Mouse (Mus musculus): ENCODE measurements around the gene Ccdc88b.

Gene Ccdc88b

DNA sequence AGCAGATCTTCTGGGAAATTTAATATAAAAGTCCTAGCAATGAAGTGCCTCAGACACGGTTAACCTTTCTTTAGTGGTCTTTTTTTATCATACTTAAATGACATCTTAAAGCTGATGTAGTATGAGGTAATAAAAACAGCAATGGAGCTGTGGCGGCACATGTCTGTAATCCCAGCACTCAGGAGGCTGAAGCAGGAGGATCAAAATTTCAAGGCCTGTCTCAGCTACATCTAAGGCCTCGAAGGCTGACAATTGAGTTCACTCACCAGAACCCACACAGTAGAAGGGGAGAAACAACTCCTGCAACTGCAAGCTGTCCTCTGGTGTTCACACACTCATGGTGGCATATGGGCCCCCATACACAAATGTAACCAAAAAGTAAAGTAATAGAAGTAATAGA is 2.0 kb upstream of the Ccdc88b start:
- in situ Hi-C loops (cut with MboI; ENCODE audit: low pct_unique_long_range_greater_than_20kb in 1 of 2, low sequenced_read_pairs in 2 of 2, unreplicated experiment in 1 of 2), result no loop called here

DNA sequence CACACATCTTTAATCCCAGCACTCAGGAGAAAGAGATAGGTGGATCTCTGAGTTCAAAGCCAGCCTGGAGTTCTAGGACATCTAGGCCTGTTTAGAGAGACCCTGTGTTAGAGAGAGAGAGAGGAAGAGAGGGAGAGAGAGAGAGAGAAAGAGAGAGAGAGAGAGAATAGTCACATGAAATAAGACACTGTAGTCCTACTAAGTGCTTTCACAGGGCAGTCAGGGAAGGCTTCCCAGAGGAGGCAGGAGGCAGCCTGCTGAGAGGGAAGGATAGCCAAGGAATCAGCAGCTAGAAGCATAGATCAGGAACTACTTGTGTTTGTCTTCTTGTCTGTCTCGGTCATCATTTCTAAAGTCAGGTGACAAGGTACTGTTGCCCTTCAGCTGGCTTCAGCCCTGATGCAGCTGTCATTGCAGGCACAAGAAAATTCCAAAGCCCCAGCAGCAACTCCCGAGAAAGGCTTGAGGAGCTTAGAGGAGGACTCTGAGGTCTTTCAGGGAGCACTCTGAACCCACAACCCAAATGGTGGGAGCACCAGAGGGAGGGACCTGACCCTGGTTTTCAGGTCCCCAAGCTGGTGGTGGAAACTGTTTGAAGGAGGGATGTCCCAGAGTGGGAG is 1.1 kb upstream of the Ccdc88b start:
- in situ Hi-C loops (cut with MboI; ENCODE audit: low pct_unique_long_range_greater_than_20kb in 1 of 2, low sequenced_read_pairs in 2 of 2, unreplicated experiment in 1 of 2), result no loop called here

DNA sequence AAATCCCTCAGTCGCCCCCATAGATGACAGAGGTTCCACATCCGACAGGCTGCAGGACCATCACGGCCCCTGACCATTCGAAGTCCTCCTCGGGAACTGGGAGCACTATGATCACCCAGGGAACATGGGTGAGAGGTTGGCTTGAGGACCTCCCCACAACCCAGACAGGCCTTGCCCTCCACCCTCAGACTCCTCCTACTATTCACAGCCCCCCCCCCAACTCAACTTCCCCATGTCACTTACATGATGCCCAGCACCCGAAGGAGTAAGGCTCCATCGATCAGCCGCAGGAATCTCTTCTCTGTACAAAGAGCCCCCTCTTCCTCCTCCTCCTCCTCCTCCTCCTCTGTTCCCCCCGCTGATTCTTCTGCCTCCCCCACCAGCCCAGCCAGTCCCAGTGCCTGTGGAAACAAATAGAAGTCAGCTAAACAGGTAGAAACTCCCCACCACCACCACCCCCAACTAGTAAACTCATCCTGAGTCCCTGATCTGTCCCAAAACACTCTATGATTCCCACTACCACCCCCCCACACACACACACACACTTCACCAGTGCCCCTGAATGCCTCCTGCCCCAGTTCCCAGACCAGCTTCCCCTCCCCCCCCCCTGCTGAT is 513 bp downstream of the Ccdc88b start:
- in situ Hi-C loops (cut with MboI; ENCODE audit: low pct_unique_long_range_greater_than_20kb in 1 of 2, low sequenced_read_pairs in 2 of 2, unreplicated experiment in 1 of 2), result no loop called here

DNA sequence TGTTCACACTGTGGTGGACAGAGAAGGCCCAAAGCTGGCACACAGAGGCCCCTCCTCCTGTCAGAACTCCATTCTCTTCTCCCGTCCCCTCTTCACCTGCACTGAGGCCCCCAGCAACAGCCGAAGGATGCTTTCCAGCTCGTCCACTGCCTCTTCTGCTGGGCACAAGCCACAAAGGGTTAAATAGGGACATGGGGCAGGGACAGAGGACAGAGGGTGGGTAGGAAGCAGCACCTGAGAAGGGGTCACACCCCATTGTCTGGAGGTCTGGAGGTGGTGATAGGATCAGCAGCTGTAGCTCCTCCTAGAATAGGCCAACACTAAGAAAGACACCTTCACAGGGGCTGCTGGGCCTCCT is 1.0 kb downstream of the Ccdc88b start:
- in situ Hi-C loops (cut with MboI; ENCODE audit: low pct_unique_long_range_greater_than_20kb in 1 of 2, low sequenced_read_pairs in 2 of 2, unreplicated experiment in 1 of 2), result no loop called here

DNA sequence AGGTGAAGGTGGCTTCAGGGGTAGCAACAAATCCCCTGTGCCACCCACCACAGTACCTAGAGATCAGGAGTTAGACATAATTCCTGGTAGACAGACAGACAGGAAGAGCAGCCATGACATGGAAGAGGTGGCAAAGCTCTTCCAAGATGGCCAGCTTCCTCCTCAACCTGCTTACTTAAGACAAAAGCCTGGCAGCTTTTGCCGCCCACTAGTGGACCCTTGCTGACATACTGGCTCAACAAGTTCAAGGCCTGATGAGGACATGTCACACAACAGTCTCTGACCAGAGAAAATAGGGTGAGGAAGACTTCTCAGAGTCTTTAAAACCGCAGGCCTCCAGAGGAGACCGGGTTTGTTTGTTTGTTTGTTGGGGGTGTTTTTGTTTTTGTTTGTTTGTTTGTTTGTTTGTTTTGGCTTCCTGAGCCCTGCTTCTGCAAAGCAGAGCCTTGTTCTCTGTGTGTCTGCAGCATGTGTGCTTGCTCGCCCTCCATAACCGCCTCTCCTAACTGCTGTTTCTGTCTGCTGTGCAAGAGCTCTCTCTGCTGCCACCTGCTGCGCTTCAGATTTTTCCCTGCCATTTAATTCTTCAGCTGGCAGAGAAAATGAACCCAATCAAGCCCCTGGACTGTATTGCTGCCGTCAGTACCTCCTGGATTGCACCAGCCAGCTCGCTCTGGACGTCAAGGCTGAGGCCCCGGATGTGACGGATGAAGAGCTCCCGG is 1.6 kb downstream of the Ccdc88b start:
- in situ Hi-C loops (cut with MboI; ENCODE audit: low pct_unique_long_range_greater_than_20kb in 1 of 2, low sequenced_read_pairs in 2 of 2, unreplicated experiment in 1 of 2), result no loop called here

DNA sequence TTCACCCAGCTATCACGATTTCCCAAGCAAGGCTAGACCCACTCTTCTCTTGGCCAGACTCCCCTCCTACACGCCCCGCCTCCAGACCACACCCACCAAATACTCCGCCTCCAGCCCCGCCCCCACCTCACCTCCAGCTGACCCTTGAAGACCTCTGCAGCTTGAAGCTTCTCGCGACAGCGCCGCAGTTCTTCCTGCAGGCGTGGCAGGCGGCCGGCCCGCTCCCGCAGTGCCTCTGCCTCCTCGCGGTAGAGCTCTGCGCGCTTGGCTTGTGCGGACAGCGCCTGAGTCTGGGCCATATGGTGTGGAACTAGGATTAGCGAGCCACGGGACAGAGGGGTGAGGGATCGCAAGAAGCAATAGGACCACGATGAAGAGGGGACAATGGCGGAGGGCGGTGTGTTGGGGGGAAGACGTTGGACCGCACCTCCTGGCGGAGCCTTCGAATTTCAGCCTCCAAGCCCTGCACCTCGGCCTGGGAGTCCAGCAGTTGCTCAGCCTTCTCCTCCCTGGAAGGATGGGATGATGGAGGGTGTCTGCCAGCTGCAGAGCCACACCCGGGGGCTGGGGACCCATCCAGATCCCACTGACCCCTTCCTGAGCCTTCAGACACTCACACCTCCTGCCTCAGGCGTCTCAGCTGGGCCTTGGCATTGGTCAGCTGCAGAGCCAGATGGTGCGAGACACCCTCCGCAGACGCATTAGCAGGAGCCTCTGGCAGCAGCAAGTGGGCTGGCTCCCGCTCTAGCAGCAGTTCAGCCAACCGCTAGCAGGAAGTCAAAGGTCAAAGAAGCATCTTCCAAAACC is 2.6 kb downstream of the Ccdc88b start:
- in situ Hi-C loops (cut with MboI; ENCODE audit: low pct_unique_long_range_greater_than_20kb in 1 of 2, low sequenced_read_pairs in 2 of 2, unreplicated experiment in 1 of 2), result no loop called here

DNA sequence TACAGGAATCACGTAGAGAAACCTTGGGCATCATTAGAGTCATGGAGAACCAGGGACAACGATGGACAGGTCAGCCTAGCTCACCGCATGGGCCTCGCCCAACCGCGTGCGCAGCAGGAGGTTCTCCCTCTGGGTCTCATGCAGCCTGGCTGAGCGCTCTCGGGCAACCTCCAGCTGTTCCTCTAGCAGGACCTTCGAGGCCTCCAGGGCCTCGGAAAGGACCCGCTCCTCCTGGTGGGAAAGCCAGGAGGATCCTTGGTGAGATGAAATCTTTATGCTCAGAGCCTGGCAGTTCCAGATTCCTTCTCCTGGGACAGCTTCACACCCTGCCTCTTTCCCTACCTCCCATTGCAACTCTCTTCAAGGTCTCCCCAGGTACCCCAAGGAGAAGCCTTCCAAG is 3.4 kb downstream of the Ccdc88b start:
- in situ Hi-C loops (cut with MboI; ENCODE audit: low pct_unique_long_range_greater_than_20kb in 1 of 2, low sequenced_read_pairs in 2 of 2, unreplicated experiment in 1 of 2), result no loop called here

DNA sequence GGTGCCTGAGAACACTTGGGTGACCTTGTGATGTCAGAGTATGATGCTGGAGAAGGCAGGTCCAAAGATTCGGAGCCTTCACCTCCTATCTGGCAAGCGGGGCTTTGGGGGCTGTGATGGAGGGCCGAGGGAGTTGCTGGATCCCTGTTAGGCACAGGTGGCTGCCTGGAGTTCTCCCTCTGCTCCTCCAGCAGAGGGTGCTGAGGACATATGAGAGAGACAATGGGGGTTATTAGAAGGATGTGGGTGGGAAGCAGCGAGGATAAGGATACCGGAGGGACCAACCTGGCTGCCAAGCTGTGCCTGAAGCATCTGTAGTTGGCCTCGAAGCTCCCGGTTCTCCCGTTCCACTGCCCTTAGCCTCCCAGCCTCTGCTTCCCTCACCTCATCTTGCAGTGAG is 4.1 kb downstream of the Ccdc88b start:
- in situ Hi-C loops (cut with MboI; ENCODE audit: low pct_unique_long_range_greater_than_20kb in 1 of 2, low sequenced_read_pairs in 2 of 2, unreplicated experiment in 1 of 2), result no loop called here

DNA sequence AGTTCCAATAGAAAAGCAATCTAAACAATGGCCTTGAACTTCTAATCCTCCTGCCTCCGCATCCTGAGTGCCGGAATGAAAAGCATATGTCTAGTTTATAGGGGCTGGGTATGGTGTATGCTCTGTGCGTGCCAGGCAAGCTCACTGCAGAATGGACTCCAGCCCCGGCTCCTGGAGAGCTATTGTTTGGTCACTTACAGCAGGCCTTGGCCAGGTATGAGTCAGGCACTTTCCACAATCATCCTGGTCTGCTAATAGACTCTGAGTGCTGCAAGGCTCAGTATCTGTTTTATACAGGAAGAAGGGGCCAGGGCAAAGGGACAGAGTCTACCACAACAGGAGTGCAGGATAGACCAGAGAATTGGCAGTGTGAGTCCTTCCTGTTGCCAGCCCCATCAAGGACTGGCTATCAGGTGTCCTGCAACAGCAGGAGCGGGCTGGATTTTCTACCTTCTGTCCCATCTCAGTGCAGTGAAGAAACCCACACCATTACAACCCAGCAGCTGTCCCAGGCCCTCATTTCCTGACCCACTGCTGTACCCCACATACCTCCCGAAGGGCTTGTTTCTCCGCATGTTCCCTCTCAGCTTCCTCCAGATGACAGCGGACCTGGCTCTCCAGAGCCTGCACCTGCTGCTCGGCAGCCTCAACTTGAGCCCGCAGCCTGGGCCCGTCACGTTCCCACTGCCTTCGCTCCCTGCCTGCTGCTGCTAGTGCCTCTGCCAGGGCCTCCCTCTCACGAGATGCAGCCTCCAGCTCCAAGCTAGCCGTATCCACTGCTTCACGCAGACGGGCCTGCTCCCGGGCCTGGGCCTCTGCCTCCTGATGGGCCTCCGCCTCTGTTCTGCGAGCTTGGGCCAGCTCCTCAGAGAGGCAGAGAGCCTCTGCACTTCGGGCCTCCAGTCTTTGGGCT is 5.4 kb downstream of the Ccdc88b start:
- in situ Hi-C loops (cut with MboI; ENCODE audit: low pct_unique_long_range_greater_than_20kb in 1 of 2, low sequenced_read_pairs in 2 of 2, unreplicated experiment in 1 of 2), result no loop called here

DNA sequence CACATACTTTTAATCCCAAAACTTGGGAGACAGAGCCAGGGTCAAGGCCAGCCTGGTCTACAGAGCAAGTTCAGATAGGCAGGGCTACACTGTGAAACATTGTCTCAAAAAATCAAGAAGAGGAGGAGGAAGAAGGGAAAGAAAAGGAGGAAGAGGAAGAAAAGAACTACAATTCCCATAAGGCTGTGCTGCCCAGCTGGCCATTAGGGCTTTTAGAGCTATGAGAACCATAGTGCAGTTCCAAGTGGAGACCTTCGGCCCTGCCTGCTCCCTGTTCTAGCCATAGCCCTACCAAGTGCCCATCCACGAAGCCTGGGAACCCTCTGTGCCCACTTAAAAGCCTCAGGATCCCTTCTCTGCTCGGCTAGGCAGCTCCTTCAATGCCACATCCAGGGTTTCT is 6.5 kb downstream of the Ccdc88b start:
- in situ Hi-C loops (cut with MboI; ENCODE audit: low pct_unique_long_range_greater_than_20kb in 1 of 2, low sequenced_read_pairs in 2 of 2, unreplicated experiment in 1 of 2), result no loop called here

DNA sequence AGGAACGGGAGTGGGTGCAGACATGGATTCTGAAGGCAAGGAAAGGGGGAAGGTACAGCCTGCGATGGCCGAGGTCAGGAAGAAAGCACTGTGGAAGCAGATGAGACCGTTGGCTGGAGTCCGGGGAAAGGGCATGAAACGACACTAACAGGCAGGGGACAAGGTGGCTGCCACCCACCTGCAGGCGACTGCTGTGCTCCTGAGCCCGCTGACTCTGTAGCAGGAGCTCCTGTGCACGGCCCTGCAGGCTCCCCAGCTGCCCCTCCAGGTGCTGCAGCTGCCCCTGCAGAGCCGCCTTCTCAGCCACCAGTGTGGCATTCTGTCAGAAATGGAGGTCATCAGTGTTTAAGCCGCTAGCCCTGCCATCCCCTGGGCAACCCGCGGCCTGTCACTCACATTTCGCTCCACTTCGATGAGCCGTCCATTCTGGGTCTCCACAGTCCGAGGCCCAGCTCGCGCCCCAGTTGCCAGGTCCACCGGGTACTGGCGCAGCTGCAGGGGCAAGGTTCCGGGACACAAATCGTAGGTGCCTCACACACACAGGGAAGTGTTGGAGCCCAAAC is 8.4 kb downstream of the Ccdc88b start:
- in situ Hi-C loops (cut with MboI; ENCODE audit: low pct_unique_long_range_greater_than_20kb in 1 of 2, low sequenced_read_pairs in 2 of 2, unreplicated experiment in 1 of 2), result no loop called here

DNA sequence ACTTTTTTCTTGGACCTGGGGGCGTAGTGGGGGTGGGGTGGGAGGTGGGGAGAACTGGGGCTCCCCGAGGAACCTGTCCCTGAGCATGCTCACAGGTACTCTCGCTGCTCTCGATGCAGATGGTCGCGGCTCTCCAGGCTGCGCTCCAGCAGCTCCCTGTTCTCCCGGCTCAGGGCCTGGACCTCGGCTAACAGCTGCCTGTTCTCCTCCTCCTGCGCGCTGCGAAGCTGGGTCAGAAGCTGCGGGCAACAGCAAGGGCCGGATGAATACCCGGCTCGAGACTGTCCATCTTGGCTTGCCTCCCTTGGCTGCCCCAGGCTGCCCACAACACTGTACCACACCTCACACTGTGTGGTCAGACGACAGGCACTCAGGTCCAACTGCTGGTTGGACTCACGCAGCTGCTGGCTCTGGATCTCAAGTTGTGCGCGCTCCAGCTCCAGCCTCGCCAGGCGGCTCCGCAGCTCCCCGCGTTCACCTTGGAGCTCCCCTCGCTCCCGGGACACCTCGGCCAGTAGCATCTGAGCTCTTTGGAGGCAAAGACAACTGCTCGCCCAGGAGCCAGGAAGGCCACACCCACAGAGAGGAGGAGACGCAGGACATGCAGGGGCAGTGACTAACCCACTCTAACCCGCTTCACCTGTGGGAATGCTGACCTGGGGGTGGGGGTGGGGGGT is 10.0 kb downstream of the Ccdc88b start:
- in situ Hi-C loops (cut with MboI; ENCODE audit: low pct_unique_long_range_greater_than_20kb in 1 of 2, low sequenced_read_pairs in 2 of 2, unreplicated experiment in 1 of 2), result no loop called here

DNA sequence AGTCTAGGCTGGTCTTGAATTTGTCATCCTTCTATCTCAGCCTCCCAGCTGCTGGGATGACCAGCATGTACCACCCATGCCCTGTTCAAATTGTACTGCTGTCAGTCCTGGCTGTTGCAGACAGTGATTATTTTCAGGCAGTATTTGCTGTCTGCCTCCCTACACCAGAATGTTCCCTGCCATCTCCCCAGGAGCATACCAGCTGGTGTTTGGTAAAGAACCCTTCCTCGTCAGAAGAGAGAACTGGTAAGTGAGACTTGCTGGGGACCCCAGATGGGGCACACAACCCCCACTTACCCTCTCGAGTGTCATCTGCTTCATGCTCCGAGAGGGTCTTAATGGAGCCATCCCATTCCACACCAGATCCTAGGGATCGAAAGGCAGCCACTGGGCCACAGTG is 12.0 kb downstream of the Ccdc88b start:
- in situ Hi-C loops (cut with MboI; ENCODE audit: low pct_unique_long_range_greater_than_20kb in 1 of 2, low sequenced_read_pairs in 2 of 2, unreplicated experiment in 1 of 2), result no loop called here

DNA sequence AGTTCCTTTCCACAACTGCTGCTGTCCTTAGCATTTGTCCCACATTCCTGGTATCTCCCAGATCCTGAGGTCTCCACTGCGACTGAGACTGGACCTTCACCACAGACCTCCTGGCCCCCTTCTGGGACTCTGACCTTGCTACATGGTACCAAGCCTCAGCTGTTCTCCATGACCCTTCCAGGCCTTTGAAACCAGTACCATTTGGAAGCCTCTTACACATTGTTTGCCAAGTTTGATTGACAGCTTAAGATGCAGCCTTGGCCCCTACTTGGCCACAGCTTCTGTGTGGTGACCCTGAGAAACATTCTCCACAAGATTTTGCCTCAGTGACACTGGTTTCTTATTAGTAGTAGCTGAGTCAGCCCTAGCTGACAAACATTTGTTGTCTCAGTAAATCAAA is 15.7 kb downstream of the Ccdc88b start:
- in situ Hi-C loops (cut with MboI; ENCODE audit: low pct_unique_long_range_greater_than_20kb in 1 of 2, low sequenced_read_pairs in 2 of 2, unreplicated experiment in 1 of 2), result no loop called here

DNA sequence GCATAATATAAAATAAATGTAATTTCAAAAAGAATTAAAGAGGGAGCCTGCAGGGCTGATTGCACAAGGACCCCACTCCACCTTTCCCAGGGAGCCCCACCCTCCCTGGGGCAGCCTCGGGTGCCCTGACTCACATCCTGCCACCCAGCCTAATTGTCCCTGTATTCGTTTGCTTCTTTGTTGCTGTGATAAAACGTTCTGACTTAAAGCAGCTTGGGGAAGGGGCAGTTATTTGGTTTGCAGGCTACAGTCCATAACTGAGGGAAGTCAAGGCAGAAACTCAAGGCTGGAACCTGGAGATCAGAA is 16.8 kb downstream of the Ccdc88b start:
- in situ Hi-C loops (cut with MboI; ENCODE audit: low pct_unique_long_range_greater_than_20kb in 1 of 2, low sequenced_read_pairs in 2 of 2, unreplicated experiment in 1 of 2), result no loop called here

DNA sequence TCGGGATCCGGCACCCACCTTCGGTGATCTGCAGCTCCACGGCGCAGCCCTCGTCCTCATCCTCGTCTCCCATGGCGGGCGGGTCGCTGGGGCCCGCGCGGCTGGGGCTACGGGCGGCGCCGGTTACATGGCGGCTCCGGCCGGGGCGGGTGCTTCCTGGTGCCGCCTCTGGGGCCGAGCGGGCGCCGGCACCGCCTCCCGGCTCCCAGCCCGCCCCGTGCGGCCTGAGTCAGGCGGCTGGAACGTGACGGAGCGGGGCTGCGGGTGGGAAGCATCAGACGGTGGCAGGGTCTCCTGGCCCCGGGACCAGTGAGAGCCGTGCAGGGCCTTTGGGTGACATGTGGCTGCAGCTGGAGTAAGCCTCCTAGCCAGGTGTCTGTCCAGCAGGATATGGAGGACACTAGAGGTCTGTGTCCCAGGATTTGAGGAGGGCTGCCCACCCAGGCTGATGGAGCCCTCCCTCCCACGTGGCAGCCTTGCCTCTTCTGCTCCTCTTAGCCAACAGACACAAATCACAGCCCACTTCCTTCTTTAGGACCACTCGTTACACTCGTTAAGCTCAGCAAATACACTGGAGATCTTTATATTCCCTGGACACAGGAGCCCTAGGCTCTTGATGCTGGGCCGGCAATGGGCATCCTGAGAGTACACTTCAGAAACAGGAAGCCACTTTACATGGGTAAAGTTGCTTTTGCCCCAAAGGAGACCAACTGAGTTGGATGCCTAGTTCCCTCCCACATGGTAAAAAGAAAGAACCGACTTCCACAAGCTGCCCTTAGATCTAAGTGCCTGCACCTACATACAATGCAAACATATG is 17.3 kb downstream of the Ccdc88b start, which contains the start of gene Rps6ka4:
Gene Rps6ka4 (minus strand): TSS at position 162 of the 817 bp plus-strand sequence.
- in situ Hi-C loops (cut with MboI; ENCODE audit: low pct_unique_long_range_greater_than_20kb in 1 of 2, low sequenced_read_pairs in 2 of 2, unreplicated experiment in 1 of 2), result no loop called here
